Mouse (Mus musculus) CH12.LX (cell line): ENCODE data around the gene Mllt11.

Experiments used
- CHD2 ChIP-seq: IDR thresholded peaks from 2 replicates; pipeline ENCODE4 v1.6.1; 2011; ENCODE audit warnings: low read length, improper control_type of control experiment
- CTCF ChIP-seq, 2 experiments: IDR thresholded peaks in 1 of 2; conservative IDR thresholded peaks in 1 of 2; 2 replicates each; pipeline ENCODE4 v1.5.1; 2011 to 2012; ENCODE audit warnings: low read depth in 2 of 2, low read length in 2 of 2, improper control_type of control experiment in 1 of 2, inconsistent platforms in 1 of 2, mild to moderate bottlenecking in 1 of 2, moderate library complexity in 1 of 2
- EP300 ChIP-seq: IDR thresholded peaks from 2 replicates; pipeline ENCODE4 v1.6.1; 2011; ENCODE audit warnings: low read length, improper control_type of control experiment
- ETS1 ChIP-seq: conservative IDR thresholded peaks from 2 replicates; pipeline ENCODE4 v1.6.1; 2012; ENCODE audit warnings: low read depth, mild to moderate bottlenecking, inconsistent platforms, low read length, improper control_type of control experiment, moderate library complexity
- HCFC1 ChIP-seq: IDR thresholded peaks from 2 replicates; pipeline ENCODE4 v1.6.1; 2012; ENCODE audit warnings: low read depth, mild to moderate bottlenecking, inconsistent platforms, low read length, improper control_type of control experiment
- POLR2A ChIP-seq: IDR thresholded peaks from 2 replicates; pipeline ENCODE4 v1.6.1; 2011; ENCODE audit warnings: low read depth, mild to moderate bottlenecking, improper control_type of control experiment, low read length
- RCOR1 ChIP-seq: conservative IDR thresholded peaks from 2 replicates; pipeline ENCODE4 v1.6.1; 2012; ENCODE audit warnings: low read depth, mild to moderate bottlenecking, inconsistent platforms, low read length, improper control_type of control experiment
- UBTF ChIP-seq: IDR thresholded peaks from 2 replicates; pipeline ENCODE4 v1.6.1; 2012; ENCODE audit warnings: low read depth, mild to moderate bottlenecking, inconsistent platforms, low read length, improper control_type of control experiment, moderate library complexity
- ZMIZ1 ChIP-seq: IDR thresholded peaks from 2 replicates; pipeline ENCODE4 v1.6.1; 2012; ENCODE audit warnings: low read depth, mild to moderate bottlenecking, inconsistent platforms, low read length, improper control_type of control experiment

DNA sequence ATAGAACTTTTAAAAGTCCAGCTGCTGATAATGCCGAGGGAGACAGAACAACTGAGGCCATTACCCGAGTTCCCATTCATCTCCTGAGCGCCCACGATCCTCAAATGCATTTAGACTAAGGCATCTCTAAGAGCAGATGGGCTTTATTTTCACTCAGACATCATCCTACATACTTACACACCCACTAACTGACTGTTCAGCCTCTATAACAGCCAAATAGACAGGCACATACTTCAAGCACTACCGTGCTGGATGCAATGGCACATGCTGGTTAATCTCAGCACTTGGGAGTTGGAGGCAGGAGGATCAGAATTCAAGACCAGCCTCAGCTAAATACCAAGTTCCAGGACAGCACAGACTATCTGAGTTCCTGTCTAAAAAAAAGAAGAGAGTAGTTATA is 37.8 kb upstream of the Mllt11 start:
- TF ChIP-seq POLR2A (no peak), ZMIZ1 (no peak), CHD2 (no peak), UBTF (no peak), RCOR1 (no peak), EP300 (no peak), HCFC1 (no peak), CTCF (conservative IDR thresholded peaks at IDR 0.05 in 1 of 2, IDR thresholded peaks at IDR 0.05 in 1 of 2; ENCODE audit: low read depth in 2 of 2, low read length in 2 of 2) (no peak), ETS1 (no peak)
